Mouse (Mus musculus) adrenal gland, postnatal 0 days (tissue): ENCODE results near the gene Psmc5. TPM values are rescaled to one million over a fixed set of nuclear protein-coding genes. Genes with fewer than 3 reads are reported as not detected.

Source experiments
- polyA plus RNA-seq: library from polyadenylated mRNA; unstranded; fragments of >200 nt; fragmentation: Nextera tagmentation; extraction: Ambion mirVana; gene quantifications from 2 replicates; pipeline ENCODE4 v1.2.1, GENCODE M21; 2015

Gene Psmc5
- polyA plus RNA-seq, result 142 and 201 TPM in 2 replicates

GRCm38 (mm10) chr11:106255685-106256451 lies at the start of gene Psmc5, which contains the start of gene Ftsj3:
Psmc5 (plus strand) TSS chr11:106256154.
Ftsj3 (minus strand) TSS chr11:106256079.

DNA sequence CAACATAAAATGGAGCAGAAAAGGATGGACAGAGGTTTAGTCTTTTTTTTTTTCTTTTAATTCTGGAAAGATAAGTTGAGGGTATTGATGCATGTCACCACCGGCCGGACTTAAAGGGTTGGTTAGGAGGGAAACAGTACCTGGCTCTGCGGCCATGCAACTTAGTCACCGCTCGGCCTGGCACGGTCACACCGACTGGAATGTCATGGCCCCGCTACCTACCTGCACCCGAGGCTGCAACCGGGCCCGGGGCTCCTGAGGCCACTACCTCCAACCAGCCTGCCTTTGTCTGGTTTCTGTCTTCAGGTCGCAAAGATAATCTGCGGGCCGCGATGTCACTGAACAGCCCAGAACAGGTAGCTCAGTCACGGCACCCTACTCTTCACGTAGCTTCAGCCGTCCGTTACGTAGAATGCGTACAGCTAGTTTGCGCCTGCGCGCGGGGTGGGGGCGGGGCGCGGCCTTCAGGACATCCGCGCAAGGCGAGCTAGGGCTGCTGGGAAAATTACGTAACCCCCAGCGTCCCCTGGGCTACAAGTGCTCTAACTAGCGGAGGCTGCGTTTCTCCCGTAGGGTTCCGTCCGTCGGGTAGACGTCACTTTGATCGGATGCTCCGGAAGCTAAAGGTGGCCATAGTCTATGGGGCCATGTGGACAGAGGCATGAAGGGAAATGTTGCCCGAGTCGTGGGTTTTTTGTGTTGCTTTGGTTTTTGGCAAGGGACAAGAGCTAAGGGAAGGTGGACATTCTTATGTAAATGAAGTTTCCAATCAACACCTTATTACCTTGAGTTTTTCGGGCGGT lies 39.8 kb upstream of the Psmc5 start, which contains the start of gene Ccdc47:
Gene Ccdc47 (minus strand): TSS at position 418 of the 803 bp plus-strand sequence.

DNA sequence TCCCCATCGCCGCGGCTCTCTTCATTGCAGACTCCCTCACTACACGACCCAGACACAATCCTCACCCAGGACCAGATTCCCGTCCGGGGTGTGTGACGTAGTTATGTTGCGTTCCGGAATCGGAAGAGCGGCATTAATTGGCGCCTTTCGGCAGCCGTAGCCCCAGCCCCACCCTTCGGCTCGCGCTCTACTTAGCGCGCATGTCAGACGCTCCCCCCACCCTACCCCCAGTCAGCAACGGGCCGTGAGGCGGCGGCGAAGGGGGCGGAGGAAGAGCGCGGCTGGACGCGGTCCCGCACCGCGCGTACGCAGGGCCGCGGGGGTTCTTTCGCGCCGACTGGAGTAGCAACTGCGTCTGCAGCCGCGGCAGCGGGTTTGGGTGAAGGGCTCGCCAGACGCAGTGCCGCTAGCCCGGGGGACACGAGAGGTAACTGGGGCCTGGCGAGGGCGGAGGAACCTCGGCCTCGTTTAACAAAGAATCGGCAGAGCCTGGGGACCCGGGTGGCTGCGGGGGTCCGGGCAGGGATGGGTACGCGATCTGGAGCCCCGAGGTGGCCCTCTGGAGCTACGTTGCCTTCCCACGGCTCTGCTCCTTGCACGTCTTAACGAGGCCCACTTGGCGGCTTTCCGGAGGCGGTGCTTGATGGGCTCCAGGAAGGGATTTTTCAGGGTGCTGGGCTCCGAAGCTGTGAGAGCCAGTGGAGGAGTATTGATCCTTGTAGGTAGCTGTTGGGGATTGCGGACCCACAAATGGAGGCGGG lies 39.0 kb upstream of the Psmc5 start, which contains the start of gene Ddx42:
Gene Ddx42 (plus strand): TSS at position 197 of the 761 bp plus-strand sequence.

DNA sequence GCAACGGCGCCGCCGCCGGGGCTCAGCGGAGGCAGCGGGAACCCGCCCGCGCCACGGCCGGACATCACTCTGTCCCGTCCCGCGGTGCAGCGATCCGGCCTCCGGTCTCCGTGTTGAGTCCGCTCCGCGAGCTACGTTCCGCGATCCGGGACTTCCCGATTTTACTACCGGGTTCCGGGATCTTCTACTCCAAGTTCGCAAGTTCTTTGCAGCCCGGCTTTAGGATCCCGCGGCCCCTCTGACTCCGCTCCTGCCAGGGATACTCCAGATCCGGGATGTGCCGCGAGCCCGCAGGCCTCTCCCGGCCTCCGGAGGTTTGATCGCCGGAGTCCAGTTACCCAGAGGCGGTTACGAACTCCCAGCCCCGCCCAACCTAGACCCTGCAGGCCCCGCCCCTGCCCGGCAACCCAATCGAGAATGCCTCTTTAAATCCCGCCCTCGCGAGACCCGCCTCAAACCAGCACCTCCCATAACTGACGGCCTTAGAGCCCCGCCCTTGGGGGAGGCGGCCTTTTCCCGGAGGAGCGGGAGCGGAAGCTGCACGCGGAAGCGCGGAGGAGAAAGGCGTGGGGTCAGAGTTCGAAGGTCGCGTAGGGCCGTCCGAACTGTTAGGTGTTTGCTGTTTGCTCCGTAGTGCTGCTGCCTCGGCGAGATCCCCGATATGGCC lies 16.8 kb downstream of the Psmc5 start, which contains the start of gene Smarcd2:
Gene Smarcd2 (minus strand): TSS at position 329 of the 667 bp plus-strand sequence.

DNA sequence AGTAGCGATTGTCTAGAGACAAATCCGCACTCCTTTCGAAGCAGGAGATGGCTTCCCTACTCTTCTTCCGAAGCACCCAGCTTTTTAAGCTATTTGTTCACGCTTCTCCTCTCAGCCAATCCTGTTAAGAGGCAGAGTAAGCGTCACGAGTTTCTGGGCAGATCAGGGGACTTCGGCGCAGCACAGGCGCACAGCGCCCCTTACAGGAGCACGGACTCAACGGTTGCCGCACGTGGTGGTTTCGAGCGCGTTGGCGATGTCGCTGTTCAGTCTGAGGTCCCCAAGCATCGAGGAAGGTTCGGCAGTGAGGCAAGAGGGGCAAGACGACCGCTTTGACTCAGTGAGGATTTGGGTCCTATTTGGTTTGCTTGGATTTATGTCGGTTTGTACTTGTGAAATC lies 20.5 kb downstream of the Psmc5 start, which contains the start of gene Tcam1:
Gene Tcam1 (plus strand): TSS at position 219 of the 400 bp plus-strand sequence.

DNA sequence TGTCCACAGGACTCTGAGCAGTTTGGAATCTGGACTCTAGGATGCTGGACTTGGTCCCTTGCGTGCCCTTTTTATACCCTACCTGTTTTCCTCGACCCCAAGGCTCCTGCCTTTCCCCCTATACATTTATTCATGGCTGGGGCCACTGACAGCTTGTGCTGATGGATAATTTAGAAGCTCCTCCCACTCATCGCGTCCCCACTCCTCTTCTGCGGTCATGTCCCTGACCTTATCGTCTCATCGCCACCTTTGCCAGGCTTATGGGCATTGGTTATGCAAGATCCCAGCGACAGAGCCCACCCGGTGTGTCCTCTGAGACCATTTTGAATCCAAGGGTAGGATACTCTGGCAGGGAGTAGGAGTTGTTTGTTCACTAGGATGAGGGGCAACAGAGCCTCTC lies 45.8 kb downstream of the Psmc5 start, which contains the start of gene Gh:
Gene Gh (minus strand): TSS at position 101 of the 400 bp plus-strand sequence.

Other genes starting within 250 kb of the Psmc5 start
- gene Kcnh6, start 248.0 kb upstream of the Psmc5 start, polyA plus RNA-seq, result 0.70 and 2.1 TPM in 2 replicates
- 29.6 and 39.0 TPM in 2 replicates for gene Dcaf7, start 219.3 kb upstream of the Psmc5 start, polyA plus RNA-seq
- 5.3 and 13.0 TPM in 2 replicates for gene Taco1, start 190.1 kb upstream of the Psmc5 start, polyA plus RNA-seq
- gene Map3k3, start 171.5 kb upstream of the Psmc5 start, polyA plus RNA-seq, result 18.2 and 19.0 TPM in 2 replicates
- gene Gm10840, start 95.3 kb upstream of the Psmc5 start, polyA plus RNA-seq, result 0.71 TPM in 1 of 2 replicates, not detected in the other
- gene Limd2, start 95.3 kb upstream of the Psmc5 start, polyA plus RNA-seq, result 80.7 and 82.8 TPM in 2 replicates
- 11.3 and 16.9 TPM in 2 replicates for gene Strada, start 54.0 kb upstream of the Psmc5 start, polyA plus RNA-seq
- 51.4 and 75.4 TPM in 2 replicates for gene Ccdc47, start 39.8 kb upstream of the Psmc5 start, polyA plus RNA-seq
- gene Ddx42, start 39.2 kb upstream of the Psmc5 start, polyA plus RNA-seq, result 29.6 and 44.6 TPM in 2 replicates
- 22.6 and 41.1 TPM in 2 replicates for gene Ftsj3, start 75 bp upstream of the Psmc5 start, polyA plus RNA-seq
- 40.7 and 58.2 TPM in 2 replicates for gene Smarcd2, start 16.8 kb downstream of the Psmc5 start, polyA plus RNA-seq
- gene Tcam1, start 20.5 kb downstream of the Psmc5 start, polyA plus RNA-seq, result 0.12 and 0.32 TPM in 2 replicates
- not detected in 2 replicates for gene Gh, start 45.7 kb downstream of the Psmc5 start, polyA plus RNA-seq
- 5.9 and 6.6 TPM in 2 replicates for gene Cd79b, start 58.6 kb downstream of the Psmc5 start, polyA plus RNA-seq
- gene Scn4a, start 97.1 kb downstream of the Psmc5 start, polyA plus RNA-seq, result 0.02 and 0.03 TPM in 2 replicates
- gene Prr29, start 109.3 kb downstream of the Psmc5 start, polyA plus RNA-seq, result not detected in 2 replicates
- 26.4 and 37.7 TPM in 2 replicates for gene Icam2, start 131.9 kb downstream of the Psmc5 start, polyA plus RNA-seq
- 8.6 and 23.4 TPM in 2 replicates for gene Ern1, start 231.7 kb downstream of the Psmc5 start, polyA plus RNA-seq